ENCODE assay signal across 9 mouse cellular contexts in the genomic region with DNA sequence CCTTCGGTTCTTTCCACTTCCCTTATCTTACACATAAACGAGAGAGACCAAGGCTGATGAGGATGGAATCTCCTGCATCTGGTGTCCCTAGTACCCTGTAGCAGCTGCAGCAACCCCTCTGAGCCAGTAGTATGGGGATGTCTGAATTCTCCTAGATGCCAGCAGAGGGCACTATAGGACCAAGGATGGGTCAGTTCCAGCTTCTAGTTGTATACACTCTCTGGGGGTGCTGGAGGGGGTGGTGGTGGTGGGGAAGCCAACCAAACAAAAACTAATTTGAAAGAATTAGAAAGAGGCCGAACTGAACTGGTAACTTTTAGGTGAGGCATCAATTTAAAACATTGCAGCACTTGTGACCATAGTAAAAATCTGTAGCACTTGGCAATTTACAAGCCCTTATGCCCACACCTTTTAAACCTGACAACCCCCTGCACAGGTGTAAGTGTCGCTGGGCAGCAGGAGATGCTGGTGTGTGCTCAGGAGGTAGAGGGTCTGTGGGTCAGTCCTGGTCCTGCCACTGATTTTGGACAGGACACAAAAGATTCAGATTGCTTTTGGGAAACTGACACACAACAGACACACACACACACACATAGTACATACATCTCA. TPM values are rescaled to one million over a fixed set of nuclear protein-coding genes. Genes with fewer than 3 reads are reported as not detected.
DNase-seq lines count a peak whose midpoint lies in the region; ATAC-seq and TF ChIP-seq lines count a peak whose summit lies in the region.
"Had no signal": no experiment of that assay in that cellular context is flagged by ENCODE, and none has a peak within 500 bp of the region (broad histone marks: within the 10 kb centered on the region; RNA-seq: fewer than 3 reads in every experiment).

No protein-coding gene starts in this region.

- no peak overlapping the region for H3K4me2 ChIP-seq in embryonic facial prominence, embryonic 12.5 days (replicated peaks)
- no peak overlapping the region for H3K4me2 ChIP-seq in kidney, embryonic 16.5 days (replicated peaks; ENCODE audit: low read depth, low read length)
- no peak overlapping the region for H3K4me2 ChIP-seq in neural tube, embryonic 15.5 days
- H3K4me2 ChIP-seq: liver, embryonic 15.5 days had no signal

- no peaks in the 10 kb centered on the region for H3K36me3 ChIP-seq in ES-E14 (ENCODE audit: control insufficient read depth, insufficient read depth, low read length, poor library complexity, severe bottlenecking)
- no peaks in the 10 kb centered on the region for H3K36me3 ChIP-seq in embryonic facial prominence, embryonic 12.5 days
- H3K36me3 ChIP-seq in heart, embryonic 10.5 days: no peaks in the 10 kb centered on the region
- no peaks in the 10 kb centered on the region for H3K36me3 ChIP-seq in kidney, embryonic 16.5 days (ENCODE audit: insufficient read depth, low read length)
- H3K36me3 ChIP-seq in neural tube, embryonic 15.5 days: no peaks in the 10 kb centered on the region
- H3K36me3 ChIP-seq: liver, embryonic 15.5 days had no signal

- DNase-seq in ES-E14 (ENCODE audit: low read depth, low spot score): peak; percentile 56
- DNase-seq in adrenal gland, postnatal 36 days: peak; percentile 44 to 66
- DNase-seq in heart, embryonic 10.5 days (ENCODE audit: low spot score): peak; percentile 86
- peak; percentile 26 to 61 for DNase-seq in lung, adult 18-20 months
- DNase-seq in thymus, postnatal 36 days: peak; percentile 48 to 50

- no peak overlapping the region for H3K27ac ChIP-seq in ES-E14 (ENCODE audit: insufficient read depth, low read depth, low read length, poor library complexity, severe bottlenecking)
- no peak overlapping the region for H3K27ac ChIP-seq in embryonic facial prominence, embryonic 12.5 days
- H3K27ac ChIP-seq in heart, embryonic 10.5 days: no peak overlapping the region
- H3K27ac ChIP-seq in kidney, embryonic 16.5 days (ENCODE audit: low read length): no peak overlapping the region
- H3K27ac ChIP-seq in neural tube, embryonic 15.5 days (replicated peaks): no peak overlapping the region
- H3K27ac ChIP-seq: liver, embryonic 15.5 days had no signal

- 21% methylated on average over 4 of the region's 4 CpGs for WGBS in embryonic facial prominence, embryonic 12.5 days
- 8% methylated on average over 4 of the region's 4 CpGs for WGBS in heart, embryonic 10.5 days
- 17% methylated on average over 4 of the region's 4 CpGs for WGBS in kidney, embryonic 16.5 days
- 19% methylated on average over 4 of the region's 4 CpGs for WGBS in neural tube, embryonic 15.5 days

- peaks cover 0 to 7% of the 10 kb centered on the region in 2 experiments; a peak in 1 of 4 replicates for H3K4me1 ChIP-seq in ES-E14 (ENCODE audit: control insufficient read depth in 2 of 2, insufficient read depth in 2 of 2, low read length in 2 of 2, poor library complexity in 1 of 2)
- peaks cover 4% of the 10 kb centered on the region; the same call in 1 of the 2 replicates for H3K4me1 ChIP-seq in embryonic facial prominence, embryonic 12.5 days
- peaks cover 3% of the 10 kb centered on the region; the same call in 1 of the 2 replicates for H3K4me1 ChIP-seq in heart, embryonic 10.5 days
- H3K4me1 ChIP-seq in kidney, embryonic 16.5 days (ENCODE audit: insufficient read depth, low read length): peaks cover 5% of the 10 kb centered on the region; the same call in 1 of the 2 replicates
- H3K4me1 ChIP-seq in neural tube, embryonic 15.5 days: peaks cover 16% of the 10 kb centered on the region

- H3K9me3 ChIP-seq in ES-E14 (ENCODE audit: control insufficient read depth, insufficient read depth, low read depth, low read length): no peaks in the 10 kb centered on the region
- no peaks in the 10 kb centered on the region for H3K9me3 ChIP-seq in embryonic facial prominence, embryonic 12.5 days
- H3K9me3 ChIP-seq in heart, embryonic 10.5 days: no peaks in the 10 kb centered on the region
- H3K9me3 ChIP-seq in kidney, embryonic 16.5 days (ENCODE audit: low read length): no peaks in the 10 kb centered on the region
- H3K9me3 ChIP-seq in neural tube, embryonic 15.5 days (replicated peaks): no peaks in the 10 kb centered on the region
- H3K9me3 ChIP-seq: liver, embryonic 15.5 days had no signal

- 0 out of 2 replicates have a peak, but pooled peaks cover 4% of the 10 kb centered on the region for H3K27me3 ChIP-seq in embryonic facial prominence, embryonic 12.5 days
- H3K27me3 ChIP-seq in heart, embryonic 10.5 days (ENCODE audit: insufficient read depth, poor library complexity, severe bottlenecking): peaks cover 39% of the 10 kb centered on the region
- no peaks in the 10 kb centered on the region for H3K27me3 ChIP-seq in kidney, embryonic 16.5 days (ENCODE audit: insufficient read depth, low read length)
- H3K27me3 ChIP-seq in neural tube, embryonic 15.5 days (replicated peaks): no peaks in the 10 kb centered on the region

- no peak overlapping the region for H3K4me3 ChIP-seq in ES-E14 (ENCODE audit: insufficient read depth in 1 of 2, low read depth in 1 of 2, low read length in 2 of 2, poor library complexity in 1 of 2, severe bottlenecking in 1 of 2)
- H3K4me3 ChIP-seq in embryonic facial prominence, embryonic 12.5 days: no peak overlapping the region
- no peak overlapping the region for H3K4me3 ChIP-seq in heart, embryonic 10.5 days
- no peak overlapping the region for H3K4me3 ChIP-seq in kidney, embryonic 16.5 days (ENCODE audit: low read length)
- H3K4me3 ChIP-seq in neural tube, embryonic 15.5 days (replicated peaks): no peak overlapping the region
- H3K4me3 ChIP-seq: liver, embryonic 15.5 days had no signal

- peak; percentile 83; the same call in 1 of the 2 replicates for ATAC-seq in embryonic facial prominence, embryonic 12.5 days (ENCODE audit: insufficient number of reproducible peaks, insufficient read depth, low FRiP score, low TSS enrichment)
- ATAC-seq in kidney, embryonic 16.5 days (ENCODE audit: low FRiP score, low TSS enrichment): peak; percentile 86
- peak; percentile 92 for ATAC-seq in neural tube, embryonic 15.5 days (ENCODE audit: low FRiP score)

- H3K9ac ChIP-seq in ES-E14 (ENCODE audit: insufficient read depth, low read depth, low read length, poor library complexity, severe bottlenecking): no peak overlapping the region
- no peak overlapping the region for H3K9ac ChIP-seq in embryonic facial prominence, embryonic 12.5 days
- H3K9ac ChIP-seq in kidney, embryonic 16.5 days (replicated peaks; ENCODE audit: low read length): no peak overlapping the region
- H3K9ac ChIP-seq in neural tube, embryonic 15.5 days (replicated peaks): no peak overlapping the region
- H3K9ac ChIP-seq: liver, embryonic 15.5 days had no signal

- in situ Hi-C loops in ES-E14 (cut with MboI; ENCODE audit: low sequenced_read_pairs in 2 of 2, unreplicated experiment in 2 of 2): loop anchor here (10.0 to 25.0 kb wide), 2 partner anchors 562 to 675 kb away; no protein-coding TSS in a partner anchor

TF ChIP-seq in ES-E14, 5 proteins besides CTCF, POLR2A, EP300 and RAD21:
- TF ChIP-seq HCFC1 (IDR thresholded peaks at IDR 0.05; ENCODE audit: borderline replicate concordance, insufficient read depth, low read length) (no peak), ZC3H11A (IDR thresholded peaks at IDR 0.05; ENCODE audit: borderline replicate concordance, low read depth, low read length) (peak; percentile 70; the same call in 1 of the 2 replicates), MAFK (IDR thresholded peaks at IDR 0.05; ENCODE audit: insufficient read depth, low read depth, low read length) (no peak)

RNA-seq across cellular contexts. Expression of a gene that starts 38.2 kb away (rescaled TPM):
- total RNA-seq in ES-E14 (2012; rRNA removed): 37.3 and 40.9 TPM in 2 replicates
- 10 to 100 TPM; 63.4 to 73.8 TPM for total RNA-seq in adrenal gland, postnatal 36 days (2021)
- polyA plus RNA-seq in embryonic facial prominence, embryonic 12.5 days (2016; fragmentation: Nextera tagmentation; extraction: Ambion mirVana): 13.1 and 14.1 TPM in 2 replicates
- polyA plus RNA-seq in heart, embryonic 10.5 days (2016; fragmentation: Nextera tagmentation; extraction: Ambion mirVana): 10.7 and 12.9 TPM in 2 replicates
- 16.3 and 17.3 TPM in 2 replicates for polyA plus RNA-seq in kidney, embryonic 16.5 days (2015; fragmentation: Nextera tagmentation; extraction: Ambion mirVana)
- polyA plus RNA-seq in neural tube, embryonic 15.5 days (2015; fragmentation: Nextera tagmentation; extraction: Ambion mirVana): 18.6 and 25.7 TPM in 2 replicates
